Mouse (Mus musculus): ENCODE data around the gene Cs. TPM values are rescaled to one million over a fixed set of nuclear protein-coding genes. Genes with fewer than 3 reads are reported as not detected.
A peak's percentile ranks its signal among the peaks of the same experiment; 100 is the strongest.
"Not testable (repeated sequence)": the region's sequence is repeated elsewhere in the genome, so short reads cannot be mapped to it uniquely, and the experiment has no call there.

Gene Cs
- total and polyA plus RNA-seq, 3 experiments, result 133 to 256 (median 161) TPM

GRCm38 (mm10) chr10:128337306-128338181 lies at the start of gene Cs (continued):
- peak; percentile 62 for TF ChIP-seq MXI1 (IDR thresholded peaks at IDR 0.05; ENCODE audit: low read depth, low read length)
- peak; percentile 66; the same call in 1 of the 2 replicates for TF ChIP-seq ZMIZ1 (IDR thresholded peaks at IDR 0.05; ENCODE audit: low read depth, low read length)
- peak; percentile 89 for TF ChIP-seq TBP (IDR thresholded peaks at IDR 0.05; ENCODE audit: low read depth, low read length)
- TF ChIP-seq CHD1 (IDR thresholded peaks at IDR 0.05; ENCODE audit: low read depth, low read length), result no peak
- 0 out of 4 replicates have a peak, but pooled peaks of 1 of the 2 experiments have one; percentile 12 for TF ChIP-seq EP300 (IDR thresholded peaks at IDR 0.05; ENCODE audit: low read depth in 1 of 2, low read length in 2 of 2)

GRCm38 (mm10) chr10:128290594-128290993 lies 46.9 kb upstream of the Cs start:
- not testable (repeated sequence) for H3K9me3 ChIP-seq (replicated peaks; ENCODE audit: insufficient read depth, low read length); H3K27ac ChIP-seq (ENCODE audit: control insufficient read depth, low read depth, low read length); H3K79me2 ChIP-seq (ENCODE audit: control insufficient read depth, insufficient read depth, low read length, poor library complexity); H3K27me3 ChIP-seq (ENCODE audit: control insufficient read depth in 1 of 2, insufficient read depth in 2 of 2, low read length in 2 of 2); H3K9ac ChIP-seq (ENCODE audit: control insufficient read depth, low read depth, low read length, poor library complexity, severe bottlenecking); H3K4me1 ChIP-seq (ENCODE audit: control insufficient read depth in 1 of 2, insufficient read depth in 2 of 2, low read length in 2 of 2); H3K36me3 ChIP-seq (ENCODE audit: control insufficient read depth in 1 of 2, insufficient read depth in 2 of 2, low read length in 2 of 2); DNase-seq (ENCODE audit: low read depth, low spot score); H3K4me3 ChIP-seq (ENCODE audit: control insufficient read depth in 1 of 2, insufficient read depth in 1 of 2, low read depth in 2 of 2, low read length in 2 of 2)

GRCm38 (mm10) chr10:128296370-128297090 lies 41.0 kb upstream of the Cs start:
- H3K27ac ChIP-seq (ENCODE audit: control insufficient read depth, low read depth, low read length), result no peak overlapping the region
- no peak overlapping the region for H3K4me3 ChIP-seq (ENCODE audit: control insufficient read depth in 1 of 2, insufficient read depth in 1 of 2, low read depth in 2 of 2, low read length in 2 of 2)
- H3K36me3 ChIP-seq (ENCODE audit: control insufficient read depth in 1 of 2, insufficient read depth in 2 of 2, low read length in 2 of 2), result peaks cover 0 to 15% of the 10 kb centered on the region in 2 experiments; a peak in 2 of 4 replicates
- TF ChIP-seq POLR2AphosphoS5 (IDR thresholded peaks at IDR 0.05; ENCODE audit: borderline replicate concordance, low read depth, low read length) (no peak), GATA1 (IDR thresholded peaks at IDR 0.05; ENCODE audit: low read depth, low read length) (0 out of 2 replicates have a peak, but pooled peaks have one; percentile 7)
- H3K9me3 ChIP-seq (replicated peaks; ENCODE audit: insufficient read depth, low read length), result no peaks in the 10 kb centered on the region
- H3K27me3 ChIP-seq (ENCODE audit: control insufficient read depth in 1 of 2, insufficient read depth in 2 of 2, low read length in 2 of 2), result no peaks in the 10 kb centered on the region
- peak; percentile 44 for DNase-seq (ENCODE audit: low read depth, low spot score)
- peaks cover 0 to 24% of the 10 kb centered on the region in 2 experiments; a peak in 2 of 4 replicates for H3K4me1 ChIP-seq (ENCODE audit: control insufficient read depth in 1 of 2, insufficient read depth in 2 of 2, low read length in 2 of 2)
- peak overlapping the region; percentile 20; the same call in 1 of the 2 replicates for H3K9ac ChIP-seq (ENCODE audit: control insufficient read depth, low read depth, low read length, poor library complexity, severe bottlenecking)
- no peaks in the 10 kb centered on the region for H3K79me2 ChIP-seq (ENCODE audit: control insufficient read depth, insufficient read depth, low read length, poor library complexity)

GRCm38 (mm10) chr10:128297221-128297620 lies 40.3 kb upstream of the Cs start:
- H3K27ac ChIP-seq (ENCODE audit: control insufficient read depth, low read depth, low read length), result no peak overlapping the region
- DNase-seq (ENCODE audit: low read depth, low spot score), result peak; percentile 23
- no peaks in the 10 kb centered on the region for H3K27me3 ChIP-seq (ENCODE audit: control insufficient read depth in 1 of 2, insufficient read depth in 2 of 2, low read length in 2 of 2)
- peaks cover 0 to 18% of the 10 kb centered on the region in 2 experiments; a peak in 2 of 4 replicates for H3K36me3 ChIP-seq (ENCODE audit: control insufficient read depth in 1 of 2, insufficient read depth in 2 of 2, low read length in 2 of 2)
- no peaks in the 10 kb centered on the region for H3K79me2 ChIP-seq (ENCODE audit: control insufficient read depth, insufficient read depth, low read length, poor library complexity)
- no peak overlapping the region for H3K9ac ChIP-seq (ENCODE audit: control insufficient read depth, low read depth, low read length, poor library complexity, severe bottlenecking)
- peaks cover 0 to 24% of the 10 kb centered on the region in 2 experiments; a peak in 3 of 4 replicates for H3K4me1 ChIP-seq (ENCODE audit: control insufficient read depth in 1 of 2, insufficient read depth in 2 of 2, low read length in 2 of 2)
- no peaks in the 10 kb centered on the region for H3K9me3 ChIP-seq (replicated peaks; ENCODE audit: insufficient read depth, low read length)
- no peak overlapping the region for H3K4me3 ChIP-seq (ENCODE audit: control insufficient read depth in 1 of 2, insufficient read depth in 1 of 2, low read depth in 2 of 2, low read length in 2 of 2)
- TF ChIP-seq ETS1 (IDR thresholded peaks at IDR 0.05; ENCODE audit: low read depth, low read length) (no peak), CTCF (IDR thresholded peaks at IDR 0.05 in 2 of 3, conservative IDR thresholded peaks at IDR 0.05 in 1 of 3; ENCODE audit: control insufficient read depth in 1 of 3, insufficient read depth in 1 of 3, low read depth in 2 of 3, low read length in 3 of 3, poor library complexity in 1 of 3, severe bottlenecking in 1 of 3) (no peak), ZC3H11A (IDR thresholded peaks at IDR 0.05; ENCODE audit: low read depth, low read length) (no peak), TCF12 (IDR thresholded peaks at IDR 0.05; ENCODE audit: low read depth, low read length) (no peak), CHD1 (IDR thresholded peaks at IDR 0.05; ENCODE audit: low read depth, low read length) (no peak), BHLHE40 (IDR thresholded peaks at IDR 0.05; ENCODE audit: borderline replicate concordance, low read depth, low read length) (no peak), SMC3 (IDR thresholded peaks at IDR 0.05; ENCODE audit: low read depth, low read length) (no peak), GABPA (IDR thresholded peaks at IDR 0.05; ENCODE audit: low read depth, low read length) (no peak), ELF1 (IDR thresholded peaks at IDR 0.05; ENCODE audit: low read depth, low read length) (no peak), POLR2A (IDR thresholded peaks at IDR 0.05; ENCODE audit: control insufficient read depth in 1 of 2, insufficient read depth in 1 of 2, low read depth in 1 of 2, low read length in 2 of 2, poor library complexity in 1 of 2) (no peak), UBTF (IDR thresholded peaks at IDR 0.05; ENCODE audit: borderline replicate concordance, insufficient read depth, low read depth, low read length) (no peak), GATA1 (IDR thresholded peaks at IDR 0.05; ENCODE audit: low read depth, low read length) (no peak), RAD21 (IDR thresholded peaks at IDR 0.05; ENCODE audit: low read depth, low read length) (no peak), MAZ (IDR thresholded peaks at IDR 0.05; ENCODE audit: low read depth, low read length) (no peak)
